Mouse (Mus musculus): Measurements from ENCODE around the gene Daxx. TPM values are rescaled to one million over a fixed set of nuclear protein-coding genes. Genes with fewer than 3 reads are reported as not detected.
"Not testable (repeated sequence)": the region's sequence is repeated elsewhere in the genome, so short reads cannot be mapped to it uniquely, and the experiment has no call there.

The Daxx gene
- polyA plus RNA-seq, 1 experiment from 2014 or later: 61.5 TPM

DNA sequence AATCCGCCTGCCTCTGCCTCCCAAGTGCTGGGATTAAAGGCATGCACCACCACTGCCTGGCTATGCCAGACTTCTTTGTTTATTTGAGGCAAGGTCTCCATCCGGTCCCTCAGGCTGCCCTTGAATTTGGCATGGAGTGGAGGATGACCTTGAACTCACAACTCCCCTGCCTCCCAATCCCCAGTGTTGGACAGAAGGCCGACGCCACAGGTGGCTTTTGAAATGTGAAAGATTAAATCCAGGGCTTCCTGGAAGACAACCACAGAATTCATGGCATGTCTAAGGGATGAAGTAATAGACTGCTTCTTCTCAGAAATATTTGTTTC, 8.3 kb upstream of the Daxx start:
- 85% methylated on average over 4 of the region's 4 CpGs for WGBS
- Histone ChIP-seq H3K4me1 (replicated peaks; ENCODE audit: control insufficient read depth, insufficient read depth, low read length) (no peaks in the 10 kb centered on the region), H3K27me3 (replicated peaks; ENCODE audit: control insufficient read depth, insufficient read depth, low read length) (no peaks in the 10 kb centered on the region), H3K4me2 (ENCODE audit: low read length) (no peak overlapping the region), H3K27ac (ENCODE audit: low read length) (no peak overlapping the region), H3K36me3 (ENCODE audit: control insufficient read depth, insufficient read depth) (no peaks in the 10 kb centered on the region), H3K9me3 (ENCODE audit: control insufficient read depth, low read length) (no peaks in the 10 kb centered on the region), H3K4me3 (replicated peaks; ENCODE audit: low read length) (no peak overlapping the region), H3K9ac (replicated peaks; ENCODE audit: low read depth, low read length) (no peak overlapping the region)
- no peak for ATAC-seq

DNA sequence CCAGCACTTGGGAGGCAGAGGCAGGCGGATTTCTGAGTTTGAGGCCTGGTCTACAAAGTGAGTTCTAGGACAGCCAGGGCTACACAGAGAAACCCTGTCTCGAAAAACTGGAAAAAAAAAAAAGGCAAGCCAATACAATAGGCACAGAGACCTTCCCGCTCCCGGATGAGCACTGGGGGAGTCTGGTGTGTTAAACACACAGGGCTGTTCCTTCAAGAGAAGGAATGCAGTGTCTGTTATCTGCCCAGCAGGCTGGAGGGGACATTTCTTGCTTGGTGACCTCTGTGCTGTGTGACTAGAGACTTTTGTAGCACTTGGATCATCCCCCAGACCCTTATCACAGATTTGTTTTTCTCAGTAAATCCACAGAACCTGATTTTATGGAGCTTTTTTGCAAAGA, 7.6 kb upstream of the Daxx start:
- Histone ChIP-seq H3K4me2 (ENCODE audit: low read length) (no peak overlapping the region), H3K36me3 (ENCODE audit: control insufficient read depth, insufficient read depth) (no peaks in the 10 kb centered on the region), H3K9me3 (ENCODE audit: control insufficient read depth, low read length) (no peaks in the 10 kb centered on the region), H3K4me3 (replicated peaks; ENCODE audit: low read length) (no peak overlapping the region), H3K27ac (ENCODE audit: low read length) (no peak overlapping the region), H3K27me3 (replicated peaks; ENCODE audit: control insufficient read depth, insufficient read depth, low read length) (no peaks in the 10 kb centered on the region), H3K9ac (replicated peaks; ENCODE audit: low read depth, low read length) (no peak overlapping the region), H3K4me1 (replicated peaks; ENCODE audit: control insufficient read depth, insufficient read depth, low read length) (no peaks in the 10 kb centered on the region)
- no peak for ATAC-seq
- WGBS: 77% methylated on average over 4 of the region's 4 CpGs

DNA sequence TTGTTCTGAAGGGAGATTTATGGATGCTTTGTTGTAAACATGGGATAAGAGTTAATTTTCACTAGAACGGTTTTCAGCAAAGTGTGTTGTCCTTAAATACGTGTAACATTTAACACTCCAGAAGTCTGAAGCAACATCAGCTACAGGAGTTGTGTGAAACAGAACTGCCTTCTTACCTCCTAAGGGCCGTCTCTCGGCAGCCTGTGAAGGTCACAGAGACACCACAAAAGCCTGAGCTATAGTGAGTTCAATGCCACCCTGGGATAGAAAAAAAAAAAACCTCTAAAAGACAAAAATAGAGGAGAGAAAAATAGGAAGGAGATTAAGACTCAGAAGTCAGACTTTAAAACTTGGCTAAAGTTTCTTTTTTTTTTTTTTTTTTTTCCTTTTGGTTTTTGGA, 7.1 kb upstream of the Daxx start:
- WGBS: 78% methylated on average over 4 of the region's 4 CpGs
- Histone ChIP-seq H3K4me1 (replicated peaks; ENCODE audit: control insufficient read depth, insufficient read depth, low read length) (no peaks in the 10 kb centered on the region), H3K4me3 (replicated peaks; ENCODE audit: low read length) (no peak overlapping the region), H3K4me2 (ENCODE audit: low read length) (no peak overlapping the region), H3K9ac (replicated peaks; ENCODE audit: low read depth, low read length) (no peak overlapping the region), H3K27me3 (replicated peaks; ENCODE audit: control insufficient read depth, insufficient read depth, low read length) (no peaks in the 10 kb centered on the region), H3K36me3 (ENCODE audit: control insufficient read depth, insufficient read depth) (no peaks in the 10 kb centered on the region), H3K9me3 (ENCODE audit: control insufficient read depth, low read length) (no peaks in the 10 kb centered on the region), H3K27ac (ENCODE audit: low read length) (no peak overlapping the region)
- no peak for ATAC-seq

DNA sequence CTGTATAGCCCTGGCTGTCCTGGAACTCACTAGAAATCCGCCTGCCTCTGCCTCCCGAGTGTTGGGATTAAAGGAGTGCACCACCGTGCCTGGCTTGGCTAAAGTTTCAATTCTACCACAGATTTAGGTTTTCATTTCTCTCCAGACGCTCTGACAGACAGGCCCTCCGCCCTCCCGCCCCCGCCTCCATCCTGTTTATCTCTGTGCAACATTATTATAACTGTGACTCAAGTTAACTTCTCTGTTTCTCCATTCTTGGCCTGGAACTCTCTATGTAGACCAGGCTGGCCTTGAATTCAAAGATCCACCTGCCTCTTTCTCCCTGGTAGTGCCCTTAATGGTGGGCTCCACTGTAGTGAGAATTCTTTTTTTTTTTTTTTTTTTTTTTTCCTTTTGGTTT, 6.7 kb upstream of the Daxx start:
- no peak for ATAC-seq
- Histone ChIP-seq H3K27ac (ENCODE audit: low read length) (no peak overlapping the region), H3K9ac (replicated peaks; ENCODE audit: low read depth, low read length) (no peak overlapping the region), H3K36me3 (ENCODE audit: control insufficient read depth, insufficient read depth) (no peaks in the 10 kb centered on the region), H3K4me3 (replicated peaks; ENCODE audit: low read length) (no peak overlapping the region), H3K9me3 (ENCODE audit: control insufficient read depth, low read length) (no peaks in the 10 kb centered on the region), H3K4me1 (replicated peaks; ENCODE audit: control insufficient read depth, insufficient read depth, low read length) (no peaks in the 10 kb centered on the region), H3K27me3 (replicated peaks; ENCODE audit: control insufficient read depth, insufficient read depth, low read length) (no peaks in the 10 kb centered on the region), H3K4me2 (ENCODE audit: low read length) (no peak overlapping the region)
- WGBS: 87% methylated on average over 7 of the region's 7 CpGs

DNA sequence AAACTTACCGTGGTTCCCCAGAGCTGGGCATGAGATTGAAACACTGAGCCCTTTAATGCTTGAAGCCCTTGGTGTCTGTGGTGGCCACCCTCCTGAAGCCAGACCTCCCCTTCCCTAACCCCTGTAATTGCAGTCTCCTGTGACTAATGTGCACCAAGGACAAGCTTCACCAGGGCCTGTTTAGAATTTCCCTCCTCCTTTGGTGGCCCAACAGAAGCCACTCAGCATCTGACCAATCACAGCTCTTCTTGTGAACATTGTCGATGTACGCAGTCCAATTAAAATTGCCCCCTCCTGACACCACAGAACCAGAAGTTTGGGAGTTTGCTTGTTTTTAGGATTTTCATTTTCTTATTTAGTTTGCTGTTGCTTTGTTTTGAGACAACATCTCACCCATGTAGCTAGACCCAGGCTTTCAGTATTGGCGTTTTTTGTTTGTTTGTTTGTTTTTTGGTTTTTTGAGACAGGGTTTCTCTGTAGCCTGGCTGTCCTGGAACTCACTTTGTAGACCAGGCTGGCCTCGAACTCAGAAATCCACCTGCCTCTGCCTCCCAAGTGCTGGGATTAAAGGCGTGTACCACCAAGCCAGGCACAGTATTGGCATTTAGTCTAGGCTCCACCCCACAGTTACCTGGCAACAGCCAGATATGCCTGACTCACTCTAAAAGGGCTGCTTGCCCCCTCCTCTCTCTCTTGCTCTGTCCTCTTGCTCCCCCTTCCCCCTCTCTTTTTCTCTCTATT, 5.1 kb upstream of the Daxx start:
- 68% methylated on average over 6 of the region's 6 CpGs for WGBS
- H3K27ac ChIP-seq (ENCODE audit: low read length); H3K9ac ChIP-seq (replicated peaks; ENCODE audit: low read depth, low read length); H3K36me3 ChIP-seq (ENCODE audit: control insufficient read depth, insufficient read depth); H3K4me2 ChIP-seq (ENCODE audit: low read length); H3K9me3 ChIP-seq (ENCODE audit: control insufficient read depth, low read length); H3K27me3 ChIP-seq (replicated peaks; ENCODE audit: control insufficient read depth, insufficient read depth, low read length); H3K4me3 ChIP-seq (replicated peaks; ENCODE audit: low read length); H3K4me1 ChIP-seq (replicated peaks; ENCODE audit: control insufficient read depth, insufficient read depth, low read length); ATAC-seq: not testable (repeated sequence)

DNA sequence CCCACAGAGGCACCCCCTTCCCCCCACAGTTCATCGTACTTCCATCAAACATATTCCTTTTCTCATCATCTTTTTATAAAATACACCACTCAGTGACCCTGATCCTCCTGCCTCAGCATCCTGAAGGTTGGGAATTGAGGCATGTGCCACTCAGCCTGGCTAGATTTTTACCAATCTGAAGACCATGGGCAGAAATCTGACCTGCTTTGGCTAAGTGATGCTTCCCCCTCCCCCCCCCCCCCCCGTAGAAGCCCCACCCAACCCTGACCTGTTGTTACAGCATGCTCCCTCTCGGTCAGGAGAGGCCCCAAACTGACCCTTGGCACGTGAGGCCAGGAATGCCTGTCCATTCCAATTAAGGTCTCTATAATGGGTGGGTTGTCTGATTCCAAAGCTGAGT, 4.4 kb upstream of the Daxx start, which contains the start of gene Platr17:
Platr17 (plus strand) TSS at position 301 of the 400 bp plus-strand sequence.
- H3K27me3 ChIP-seq (replicated peaks; ENCODE audit: control insufficient read depth, insufficient read depth, low read length): not testable (repeated sequence)
- 54% methylated on average over 3 of the region's 4 CpGs for WGBS

DNA sequence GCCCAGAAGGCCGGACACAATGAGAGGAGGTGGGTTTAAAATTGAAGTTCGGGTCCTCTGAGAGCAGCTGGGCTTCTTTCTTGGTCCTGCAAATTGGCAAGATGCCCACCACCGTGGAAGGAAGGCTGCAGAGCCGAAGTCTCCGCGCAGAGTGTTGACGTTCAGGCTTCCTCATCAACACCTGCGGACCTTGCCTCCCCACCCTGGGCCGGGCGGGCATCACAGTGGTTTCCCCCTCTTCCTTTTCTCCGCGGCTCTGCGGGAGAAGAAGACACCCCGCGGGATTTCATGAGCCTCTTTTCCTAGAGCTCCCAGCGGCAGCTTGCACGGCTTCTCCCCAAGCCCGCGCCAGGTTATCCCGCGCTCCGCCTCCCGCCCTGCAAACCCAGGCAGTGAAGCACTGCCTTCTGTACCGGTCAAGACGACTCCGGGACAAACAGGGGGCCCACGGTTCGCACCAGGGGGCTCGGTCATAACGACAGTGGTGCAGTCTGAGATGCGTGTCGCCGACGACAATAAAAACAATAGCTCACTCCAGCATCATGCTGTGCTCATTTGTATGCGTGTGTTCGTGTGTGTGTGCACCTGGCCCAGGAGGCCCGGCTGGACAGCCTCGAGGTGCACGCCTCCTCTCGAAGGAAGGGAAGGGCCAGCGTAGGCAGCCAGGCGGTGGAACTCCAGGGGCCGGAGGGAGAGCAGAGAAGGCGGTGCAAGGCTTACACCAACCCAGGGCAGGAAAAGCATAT, 710 bp upstream of the Daxx start:
- no peaks in the 10 kb centered on the region for H3K9me3 ChIP-seq (ENCODE audit: control insufficient read depth, low read length)
- peak; percentile 7 for ATAC-seq

More for the DNA sequence above, 4.4 kb upstream of the Daxx start, which contains the start of gene Platr17:
- H3K27ac ChIP-seq (ENCODE audit: low read length); H3K9me3 ChIP-seq (ENCODE audit: control insufficient read depth, low read length); H3K36me3 ChIP-seq (ENCODE audit: control insufficient read depth, insufficient read depth); H3K4me3 ChIP-seq (replicated peaks; ENCODE audit: low read length); H3K9ac ChIP-seq (replicated peaks; ENCODE audit: low read depth, low read length); H3K4me2 ChIP-seq (ENCODE audit: low read length); H3K4me1 ChIP-seq (replicated peaks; ENCODE audit: control insufficient read depth, insufficient read depth, low read length); ATAC-seq: not testable (repeated sequence)

DNA sequence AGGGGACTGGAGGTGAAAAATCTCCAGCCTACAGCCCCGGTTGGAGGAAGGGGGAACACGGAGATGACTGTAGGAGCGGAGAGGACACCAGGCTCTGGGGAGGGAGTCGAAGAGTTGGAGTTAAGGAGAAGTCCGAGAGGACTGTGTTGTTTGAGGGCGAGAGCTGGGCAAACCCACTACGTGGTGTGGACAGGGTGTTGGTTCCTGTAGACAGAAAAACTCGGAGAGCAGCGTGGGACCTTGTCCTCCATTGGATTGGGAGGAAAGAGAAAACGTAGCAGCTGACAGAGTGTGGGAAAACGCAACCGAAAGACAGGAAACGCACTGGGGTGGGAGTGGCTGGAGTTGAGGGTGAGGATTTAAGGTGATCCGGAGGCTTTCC, 646 bp downstream of the Daxx start:
- under 1% methylated on average over 14 of the region's 14 CpGs for WGBS
- Histone ChIP-seq H3K36me3 (ENCODE audit: control insufficient read depth, insufficient read depth) (peaks cover 25% of the 10 kb centered on the region), H3K27me3 (replicated peaks; ENCODE audit: control insufficient read depth, insufficient read depth, low read length) (no peaks in the 10 kb centered on the region), H3K4me3 (replicated peaks; ENCODE audit: low read length) (peak overlapping the region; percentile 74), H3K9me3 (ENCODE audit: control insufficient read depth, low read length) (no peaks in the 10 kb centered on the region), H3K27ac (ENCODE audit: low read length) (peak overlapping the region; percentile 72), H3K4me2 (ENCODE audit: low read length) (peak overlapping the region; percentile 52), H3K9ac (replicated peaks; ENCODE audit: low read depth, low read length) (peak overlapping the region; percentile 84), H3K4me1 (replicated peaks; ENCODE audit: control insufficient read depth, insufficient read depth, low read length) (peaks cover 21% of the 10 kb centered on the region)
- no peak for ATAC-seq

More for the DNA sequence above, 710 bp upstream of the Daxx start:
- Histone ChIP-seq H3K36me3 (ENCODE audit: control insufficient read depth, insufficient read depth) (peaks cover 19% of the 10 kb centered on the region), H3K4me2 (ENCODE audit: low read length) (peak overlapping the region; percentile 74), H3K4me1 (replicated peaks; ENCODE audit: control insufficient read depth, insufficient read depth, low read length) (peaks cover 15% of the 10 kb centered on the region), H3K27ac (ENCODE audit: low read length) (peak overlapping the region; percentile 93), H3K27me3 (replicated peaks; ENCODE audit: control insufficient read depth, insufficient read depth, low read length) (no peaks in the 10 kb centered on the region), H3K9ac (replicated peaks; ENCODE audit: low read depth, low read length) (peak overlapping the region; percentile 80), H3K4me3 (replicated peaks; ENCODE audit: low read length) (peak overlapping the region; percentile 74)
- under 1% methylated on average over 42 of the region's 44 CpGs for WGBS

DNA sequence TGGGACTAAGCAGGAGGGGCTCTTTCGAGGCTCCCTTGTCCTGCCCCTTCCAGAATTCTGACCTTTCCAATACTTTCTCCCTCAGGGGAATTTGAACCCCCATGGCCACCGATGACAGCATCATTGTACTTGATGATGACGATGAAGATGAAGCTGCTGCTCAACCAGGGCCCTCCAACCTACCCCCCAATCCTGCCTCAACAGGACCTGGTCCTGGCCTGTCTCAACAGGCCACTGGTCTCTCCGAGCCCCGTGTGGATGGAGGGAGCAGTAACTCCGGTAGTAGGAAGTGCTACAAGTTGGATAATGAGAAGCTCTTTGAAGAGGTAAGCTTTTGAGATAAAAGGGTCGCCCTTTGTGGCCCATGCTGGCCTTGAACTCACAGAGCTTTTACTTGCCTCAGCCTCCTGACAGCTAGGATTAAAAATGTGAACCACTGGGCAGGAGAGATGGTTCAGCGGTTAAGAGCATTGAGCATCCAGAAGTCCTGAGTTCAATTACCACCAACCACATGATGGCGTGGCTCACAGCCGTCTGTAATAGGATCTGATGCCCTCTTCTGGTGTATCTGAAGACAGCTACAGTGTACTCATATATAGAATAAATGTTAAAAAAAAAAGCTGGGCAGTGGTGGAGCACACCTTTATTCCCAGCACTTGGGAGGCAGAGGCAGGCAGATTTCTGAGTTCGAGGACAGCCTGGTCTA, 1.3 kb downstream of the Daxx start:
- Histone ChIP-seq H3K9ac (replicated peaks; ENCODE audit: low read depth, low read length) (peak overlapping the region; percentile 84), H3K27ac (ENCODE audit: low read length) (no peak overlapping the region; the same call in 1 of the 2 replicates), H3K4me2 (ENCODE audit: low read length) (peak overlapping the region; percentile 52), H3K4me3 (replicated peaks; ENCODE audit: low read length) (peak overlapping the region; percentile 74), H3K9me3 (ENCODE audit: control insufficient read depth, low read length) (no peaks in the 10 kb centered on the region), H3K4me1 (replicated peaks; ENCODE audit: control insufficient read depth, insufficient read depth, low read length) (peaks cover 26% of the 10 kb centered on the region), H3K36me3 (ENCODE audit: control insufficient read depth, insufficient read depth) (peaks cover 25% of the 10 kb centered on the region), H3K27me3 (replicated peaks; ENCODE audit: control insufficient read depth, insufficient read depth, low read length) (no peaks in the 10 kb centered on the region)
- no peak for ATAC-seq
- WGBS: 52% methylated on average over 11 of the region's 11 CpGs

All from forebrain, embryonic 16.5 days (tissue).